Mouse (Mus musculus): Measurements from ENCODE around the gene Tmcc1. TPM values are rescaled to one million over a fixed set of nuclear protein-coding genes. Genes with fewer than 3 reads are reported as not detected.

Gene Tmcc1
- polyA plus RNA-seq, 1 experiment from 2014 or later, result 11.1 TPM

DNA sequence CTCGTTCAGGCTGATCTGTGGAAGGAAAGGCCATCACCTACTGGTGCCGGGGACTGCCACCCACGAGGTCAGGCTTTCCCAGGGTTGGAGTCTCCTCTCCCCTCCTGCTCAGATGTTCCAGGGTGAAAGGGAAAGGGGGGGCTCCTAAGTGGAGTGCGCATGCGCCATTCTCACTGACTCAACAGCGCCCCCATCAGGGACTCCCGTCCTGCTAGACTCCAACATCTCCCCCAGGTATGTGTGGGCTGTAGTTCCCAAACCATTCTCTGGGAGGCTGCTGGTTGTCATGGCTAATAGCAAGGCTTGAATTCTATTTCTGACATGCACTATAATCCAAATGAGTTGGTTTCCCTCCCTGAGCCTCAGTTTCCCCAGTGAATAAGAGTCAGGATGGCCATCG lies 214.7 kb downstream of the Tmcc1 start:
- H3K4me2 ChIP-seq (ENCODE audit: low read depth, low read length), result no peak overlapping the region
- no peak for DNase-seq (ENCODE audit: low spot score)
- no peak overlapping the region for H3K9ac ChIP-seq (ENCODE audit: low read depth, low read length)
- H3K27me3 ChIP-seq (replicated peaks; ENCODE audit: control insufficient read depth, insufficient read depth, low read length), result no peaks in the 10 kb centered on the region
- H3K9me3 ChIP-seq (ENCODE audit: control insufficient read depth, low read length), result no peaks in the 10 kb centered on the region
- ATAC-seq (ENCODE audit: low read depth), result no peak
- peaks cover 11% of the 10 kb centered on the region for H3K4me1 ChIP-seq (ENCODE audit: control insufficient read depth, insufficient read depth, low read length)
- H3K27ac ChIP-seq (replicated peaks; ENCODE audit: low read depth, low read length), result no peak overlapping the region
- 58% methylated on average over 8 of the region's 8 CpGs for WGBS
- no peak overlapping the region for H3K4me3 ChIP-seq (ENCODE audit: low read depth, low read length)
- peaks cover 5% of the 10 kb centered on the region; the same call in 1 of the 2 replicates for H3K36me3 ChIP-seq (ENCODE audit: control insufficient read depth, insufficient read depth, low read length)

DNA sequence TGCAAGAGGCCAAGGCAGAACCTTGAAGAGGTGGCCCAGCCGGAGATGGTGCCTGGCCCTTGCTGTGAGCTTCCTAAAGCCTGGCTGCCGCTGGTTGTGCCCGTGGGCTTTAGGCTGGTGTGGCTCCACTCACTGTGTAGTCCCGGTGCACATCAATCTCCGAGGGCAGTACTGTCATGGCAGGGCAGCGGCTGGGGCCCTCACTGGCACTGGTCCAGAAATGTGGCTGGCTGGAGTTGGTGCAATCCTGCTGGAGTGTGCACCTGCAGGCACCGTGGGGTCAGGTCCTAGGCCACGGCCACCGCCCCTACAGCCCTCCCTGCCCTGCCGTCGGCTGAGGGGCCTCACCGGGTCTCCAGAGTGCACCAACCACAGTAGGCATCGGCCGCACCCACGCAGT lies 215.5 kb downstream of the Tmcc1 start:
- no peak overlapping the region for H3K4me2 ChIP-seq (ENCODE audit: low read depth, low read length)
- no peak overlapping the region for H3K4me3 ChIP-seq (ENCODE audit: low read depth, low read length)
- 88% methylated on average over 13 of the region's 15 CpGs for WGBS
- no peak overlapping the region for H3K9ac ChIP-seq (ENCODE audit: low read depth, low read length)
- no peak for DNase-seq (ENCODE audit: low spot score)
- no peak overlapping the region for H3K27ac ChIP-seq (replicated peaks; ENCODE audit: low read depth, low read length)
- H3K9me3 ChIP-seq (ENCODE audit: control insufficient read depth, low read length), result no peaks in the 10 kb centered on the region
- peaks cover 5% of the 10 kb centered on the region for H3K4me1 ChIP-seq (ENCODE audit: control insufficient read depth, insufficient read depth, low read length)
- H3K27me3 ChIP-seq (replicated peaks; ENCODE audit: control insufficient read depth, insufficient read depth, low read length), result no peaks in the 10 kb centered on the region
- ATAC-seq (ENCODE audit: low read depth), result no peak
- H3K36me3 ChIP-seq (ENCODE audit: control insufficient read depth, insufficient read depth, low read length), result peaks cover 5% of the 10 kb centered on the region; the same call in 1 of the 2 replicates

DNA sequence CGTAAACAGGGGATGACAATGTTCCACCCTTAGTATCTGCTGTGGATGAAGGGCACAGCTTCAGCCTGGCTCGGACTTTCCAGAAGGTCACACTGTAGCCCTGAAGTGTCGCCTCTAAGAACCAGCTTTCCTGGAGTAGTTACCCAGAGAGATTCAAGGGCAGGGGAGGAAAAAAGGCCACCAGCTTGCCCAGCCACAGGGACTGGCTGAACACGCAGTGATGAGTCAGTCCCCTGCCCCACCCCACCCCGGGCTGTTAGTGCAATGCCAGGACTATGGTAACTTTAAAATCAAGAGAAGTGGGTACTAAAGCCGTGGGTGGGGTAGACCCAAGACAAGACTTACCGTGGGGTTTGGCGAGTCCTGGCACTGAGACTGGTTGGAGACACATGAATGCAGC lies 217.7 kb downstream of the Tmcc1 start:
- no peaks in the 10 kb centered on the region for H3K9me3 ChIP-seq (ENCODE audit: control insufficient read depth, low read length)
- no peak overlapping the region for H3K4me2 ChIP-seq (ENCODE audit: low read depth, low read length)
- H3K27me3 ChIP-seq (replicated peaks; ENCODE audit: control insufficient read depth, insufficient read depth, low read length), result no peaks in the 10 kb centered on the region
- peaks cover 19% of the 10 kb centered on the region for H3K4me1 ChIP-seq (ENCODE audit: control insufficient read depth, insufficient read depth, low read length)
- peaks cover 5% of the 10 kb centered on the region; the same call in 1 of the 2 replicates for H3K36me3 ChIP-seq (ENCODE audit: control insufficient read depth, insufficient read depth, low read length)
- no peak overlapping the region for H3K27ac ChIP-seq (replicated peaks; ENCODE audit: low read depth, low read length)
- ATAC-seq (ENCODE audit: low read depth) (no peak), DNase-seq (ENCODE audit: low spot score) (no peak)
- no peak overlapping the region for H3K4me3 ChIP-seq (ENCODE audit: low read depth, low read length)
- H3K9ac ChIP-seq (ENCODE audit: low read depth, low read length), result no peak overlapping the region
- WGBS, result 87% methylated on average over 8 of the region's 8 CpGs

DNA sequence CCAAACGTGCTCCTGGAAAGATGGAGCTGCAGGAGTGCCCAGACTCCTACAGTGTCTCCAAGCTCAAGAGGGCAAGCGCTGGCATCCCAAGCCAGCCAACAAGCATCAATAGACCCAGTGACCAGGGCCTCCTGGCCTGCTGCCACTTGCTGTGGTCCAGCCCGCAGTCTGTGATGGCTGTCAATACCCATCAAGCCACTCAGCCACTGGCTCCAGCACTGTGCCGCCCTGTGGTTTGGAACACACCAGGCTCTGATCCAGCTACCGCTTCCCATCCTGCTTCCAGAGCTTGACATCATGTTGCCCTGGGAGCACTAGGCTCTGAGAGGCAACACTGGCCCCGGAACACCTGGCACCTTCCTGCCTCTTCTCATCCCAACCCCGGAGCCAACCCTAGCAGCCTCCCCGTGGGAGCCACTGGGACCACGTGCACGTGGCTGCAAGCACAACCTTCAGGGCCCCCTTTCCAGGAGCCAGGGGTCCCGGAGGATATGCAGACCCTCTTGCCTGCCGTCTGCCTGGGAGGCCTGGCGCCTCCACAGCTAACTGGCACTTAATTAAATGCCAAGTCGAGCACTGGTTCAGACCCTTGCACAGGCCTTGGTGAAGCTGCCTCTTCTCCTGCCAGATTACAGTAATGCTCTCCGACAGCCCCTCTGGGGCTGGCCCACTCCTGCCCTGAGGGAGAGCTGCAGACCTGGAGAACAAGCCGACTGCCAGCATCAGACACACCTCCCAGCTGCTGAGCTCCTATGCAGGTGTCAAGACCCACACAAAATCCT lies 219.2 kb downstream of the Tmcc1 start:
- Histone ChIP-seq H3K9ac (ENCODE audit: low read depth, low read length) (no peak overlapping the region), H3K27me3 (replicated peaks; ENCODE audit: control insufficient read depth, insufficient read depth, low read length) (no peaks in the 10 kb centered on the region), H3K4me1 (ENCODE audit: control insufficient read depth, insufficient read depth, low read length) (peaks cover 19% of the 10 kb centered on the region), H3K27ac (replicated peaks; ENCODE audit: low read depth, low read length) (0 out of 2 replicates have a peak overlapping the region, but pooled peaks have one; percentile 33), H3K36me3 (ENCODE audit: control insufficient read depth, insufficient read depth, low read length) (no peaks in the 10 kb centered on the region; the same call in 1 of the 2 replicates), H3K4me2 (ENCODE audit: low read depth, low read length) (no peak overlapping the region), H3K4me3 (ENCODE audit: low read depth, low read length) (no peak overlapping the region), H3K9me3 (ENCODE audit: control insufficient read depth, low read length) (no peaks in the 10 kb centered on the region)
- DNase-seq (ENCODE audit: low spot score), result no peak
- ATAC-seq (ENCODE audit: low read depth), result 0 out of 2 replicates have a peak, but pooled peaks have one; percentile 9
- WGBS, result 74% methylated on average over 16 of the region's 16 CpGs

DNA sequence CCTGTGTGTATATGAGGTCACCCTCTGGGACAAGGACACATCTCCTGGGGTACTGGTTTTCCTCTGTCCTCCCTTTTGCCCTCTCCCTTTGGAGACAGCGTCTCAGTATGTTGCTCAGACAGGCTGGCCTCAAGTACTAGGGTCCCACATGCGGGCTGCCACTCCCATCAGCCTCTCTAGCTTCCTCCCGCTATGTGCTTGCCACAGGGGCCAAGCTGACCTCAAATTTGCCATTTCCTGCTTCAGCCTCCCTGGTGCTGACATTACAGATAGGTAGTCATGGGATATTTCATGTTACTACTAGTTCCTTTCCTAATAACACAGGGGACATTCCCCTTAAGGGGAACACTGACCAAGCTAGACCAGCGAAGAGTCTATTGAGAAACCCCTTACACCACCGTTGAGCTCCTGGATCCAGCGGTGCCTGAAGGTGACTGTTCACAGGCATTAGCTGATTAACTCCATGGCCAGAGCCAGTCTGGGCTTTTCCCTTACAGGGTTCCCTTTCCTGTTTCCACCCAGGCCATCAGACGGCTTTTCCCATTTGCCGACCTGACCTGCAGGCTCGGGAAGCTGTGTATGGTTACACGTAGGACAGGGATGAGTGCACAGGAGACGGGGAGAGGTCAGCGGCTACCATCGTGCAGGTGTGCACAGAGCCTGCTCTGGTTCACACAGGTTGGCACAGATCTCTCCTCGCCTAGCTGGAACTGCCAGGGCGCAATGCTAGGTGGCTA lies 220.0 kb downstream of the Tmcc1 start:
- Histone ChIP-seq H3K27ac (replicated peaks; ENCODE audit: low read depth, low read length) (0 out of 2 replicates have a peak overlapping the region, but pooled peaks have one; percentile 33), H3K9ac (ENCODE audit: low read depth, low read length) (no peak overlapping the region), H3K27me3 (replicated peaks; ENCODE audit: control insufficient read depth, insufficient read depth, low read length) (no peaks in the 10 kb centered on the region), H3K4me1 (ENCODE audit: control insufficient read depth, insufficient read depth, low read length) (peaks cover 19% of the 10 kb centered on the region), H3K9me3 (ENCODE audit: control insufficient read depth, low read length) (no peaks in the 10 kb centered on the region), H3K4me2 (ENCODE audit: low read depth, low read length) (no peak overlapping the region), H3K36me3 (ENCODE audit: control insufficient read depth, insufficient read depth, low read length) (peaks cover 3% of the 10 kb centered on the region; the same call in 1 of the 2 replicates), H3K4me3 (ENCODE audit: low read depth, low read length) (no peak overlapping the region)
- ATAC-seq (ENCODE audit: low read depth), result no peak
- WGBS, result 86% methylated on average over 15 of the region's 15 CpGs
- DNase-seq (ENCODE audit: low spot score), result no peak

DNA sequence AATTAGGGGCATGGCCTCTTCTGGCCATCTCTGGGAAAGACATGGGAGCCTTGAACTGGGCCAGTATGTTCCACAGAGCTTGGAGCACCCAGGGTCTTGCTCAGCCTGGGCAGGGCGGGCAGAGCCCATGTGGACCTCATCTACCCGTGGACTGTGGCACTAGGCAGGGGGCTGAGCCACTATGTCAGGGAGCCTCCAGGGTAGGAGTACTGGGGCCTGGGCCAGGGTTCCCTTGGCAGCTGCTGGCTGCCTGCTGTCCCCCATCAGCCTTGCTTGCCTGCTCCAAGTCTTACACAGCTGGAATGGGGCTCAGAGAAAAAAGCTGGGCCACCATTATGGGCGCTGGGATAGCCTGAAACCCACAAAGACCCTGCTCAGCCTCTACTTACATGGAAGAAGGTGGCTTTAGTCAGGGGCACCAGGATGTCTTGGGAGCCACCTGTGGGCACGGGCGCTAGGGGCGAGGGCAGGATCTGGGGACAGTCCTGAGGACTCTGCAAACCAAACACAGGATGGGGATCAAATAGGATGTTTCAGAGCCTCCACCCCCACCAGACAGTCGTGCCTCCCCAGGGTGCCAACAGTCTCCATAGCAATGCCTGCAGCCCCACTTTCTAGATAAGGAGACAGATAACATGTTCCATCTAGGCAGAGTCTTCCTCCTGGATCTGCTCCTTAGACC lies 221.1 kb downstream of the Tmcc1 start:
- WGBS, result 69% methylated on average over 6 of the region's 7 CpGs
- Histone ChIP-seq H3K9ac (ENCODE audit: low read depth, low read length) (no peak overlapping the region), H3K9me3 (ENCODE audit: control insufficient read depth, low read length) (no peaks in the 10 kb centered on the region), H3K4me1 (ENCODE audit: control insufficient read depth, insufficient read depth, low read length) (peaks cover 19% of the 10 kb centered on the region), H3K4me3 (ENCODE audit: low read depth, low read length) (no peak overlapping the region), H3K36me3 (ENCODE audit: control insufficient read depth, insufficient read depth, low read length) (peaks cover 5% of the 10 kb centered on the region; the same call in 1 of the 2 replicates), H3K4me2 (ENCODE audit: low read depth, low read length) (0 out of 2 replicates have a peak overlapping the region, but pooled peaks have one; percentile 12), H3K27me3 (replicated peaks; ENCODE audit: control insufficient read depth, insufficient read depth, low read length) (no peaks in the 10 kb centered on the region), H3K27ac (replicated peaks; ENCODE audit: low read depth, low read length) (peak overlapping the region; percentile 68; the same call in 1 of the 2 replicates)
- DNase-seq (ENCODE audit: low spot score), result peak; percentile 48
- ATAC-seq (ENCODE audit: low read depth), result peak; percentile 42

DNA sequence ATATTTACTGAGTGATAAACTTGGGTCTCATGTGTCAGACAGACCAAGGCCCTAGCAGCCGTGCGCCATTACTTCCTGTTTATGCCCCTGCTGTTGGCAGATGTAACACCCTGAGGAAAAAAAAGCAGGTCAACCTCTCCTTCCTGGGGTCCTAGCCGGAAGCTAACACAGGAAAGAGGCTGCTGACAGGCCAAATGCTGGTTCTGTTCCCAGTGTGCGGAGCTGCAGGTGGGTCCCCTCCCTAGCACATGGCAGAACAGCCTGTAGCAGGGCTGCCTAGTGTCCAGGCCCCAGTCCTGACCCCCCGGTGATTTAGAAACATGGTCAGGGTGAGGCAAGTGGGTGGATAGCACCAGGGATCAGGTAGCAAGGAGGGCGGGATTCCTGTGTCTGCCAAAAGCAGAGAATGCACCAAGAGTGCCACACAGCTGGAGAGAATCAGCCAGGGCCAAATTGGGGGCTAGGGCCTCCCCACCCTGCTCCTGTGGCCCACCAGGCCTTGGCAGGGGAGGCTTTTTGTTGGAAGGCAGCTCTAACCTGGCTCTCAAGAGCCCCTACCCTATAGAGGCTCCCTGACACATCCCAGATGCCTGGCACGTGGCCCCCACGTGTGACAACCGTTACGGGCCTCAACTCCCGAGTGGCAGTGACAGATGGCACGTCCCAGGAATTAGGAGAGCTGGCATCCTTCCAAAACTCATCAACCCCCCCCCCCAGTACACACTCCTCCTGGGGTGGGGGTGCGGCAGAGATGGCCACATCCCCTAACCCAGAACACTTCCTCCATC lies 221.8 kb downstream of the Tmcc1 start:
- Histone ChIP-seq H3K4me2 (ENCODE audit: low read depth, low read length) (0 out of 2 replicates have a peak overlapping the region, but pooled peaks have one; percentile 12), H3K9me3 (ENCODE audit: control insufficient read depth, low read length) (no peaks in the 10 kb centered on the region), H3K27ac (replicated peaks; ENCODE audit: low read depth, low read length) (peak overlapping the region; percentile 68), H3K9ac (ENCODE audit: low read depth, low read length) (no peak overlapping the region), H3K36me3 (ENCODE audit: control insufficient read depth, insufficient read depth, low read length) (peaks cover 12% of the 10 kb centered on the region; the same call in 1 of the 2 replicates), H3K4me3 (ENCODE audit: low read depth, low read length) (no peak overlapping the region), H3K4me1 (ENCODE audit: control insufficient read depth, insufficient read depth, low read length) (peaks cover 19% of the 10 kb centered on the region), H3K27me3 (replicated peaks; ENCODE audit: control insufficient read depth, insufficient read depth, low read length) (no peaks in the 10 kb centered on the region)
- ATAC-seq (ENCODE audit: low read depth), result peak; percentile 66
- 37% methylated on average over 12 of the region's 13 CpGs for WGBS
- peak; percentile 78 for DNase-seq (ENCODE audit: low spot score)

DNA sequence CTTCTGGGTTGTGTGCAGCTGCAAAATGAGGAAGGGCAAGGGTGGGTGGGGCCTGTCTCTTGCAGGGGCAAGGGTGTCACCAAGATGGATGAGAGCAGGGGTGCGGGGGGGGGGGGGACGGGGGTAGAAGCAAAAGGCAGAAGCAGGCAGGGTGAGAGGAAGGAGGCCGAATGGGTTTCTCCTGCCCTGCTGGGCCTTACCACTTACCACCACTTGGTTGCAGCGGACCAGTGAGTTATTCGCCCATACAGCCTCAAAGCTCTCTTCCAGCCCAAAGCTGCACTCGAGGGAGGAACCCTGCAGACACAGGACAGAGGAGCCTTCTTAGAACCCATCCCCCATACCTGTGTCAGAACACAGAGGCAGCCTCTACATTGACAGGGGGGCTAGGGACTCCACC lies 223.3 kb downstream of the Tmcc1 start:
- no peak for ATAC-seq (ENCODE audit: low read depth)
- no peaks in the 10 kb centered on the region for H3K9me3 ChIP-seq (ENCODE audit: control insufficient read depth, low read length)
- peaks cover 19% of the 10 kb centered on the region for H3K4me1 ChIP-seq (ENCODE audit: control insufficient read depth, insufficient read depth, low read length)
- peaks cover 22% of the 10 kb centered on the region; the same call in 1 of the 2 replicates for H3K36me3 ChIP-seq (ENCODE audit: control insufficient read depth, insufficient read depth, low read length)
- WGBS, result 59% methylated on average over 5 of the region's 6 CpGs
- no peak overlapping the region for H3K27ac ChIP-seq (replicated peaks; ENCODE audit: low read depth, low read length)
- DNase-seq (ENCODE audit: low spot score), result no peak
- no peaks in the 10 kb centered on the region for H3K27me3 ChIP-seq (replicated peaks; ENCODE audit: control insufficient read depth, insufficient read depth, low read length)
- H3K9ac ChIP-seq (ENCODE audit: low read depth, low read length), result no peak overlapping the region
- H3K4me3 ChIP-seq (ENCODE audit: low read depth, low read length), result no peak overlapping the region
- H3K4me2 ChIP-seq (ENCODE audit: low read depth, low read length), result no peak overlapping the region

Measured in embryonic facial prominence, embryonic 14.5 days (tissue).